Mouse (Mus musculus) brain, embryonic 14.5 days (tissue): ENCODE results near the gene Aff3. TPM values are rescaled to one million over a fixed set of nuclear protein-coding genes. Genes with fewer than 3 reads are reported as not detected.
"Not testable (repeated sequence)": the region's sequence is repeated elsewhere in the genome, so short reads cannot be mapped to it uniquely, and the experiment has no call there.

Experiments
- DNase-seq: peaks from one replicate; pipeline ENCODE4 v3.0.0-alpha.2; 2011; ENCODE audit warnings: low read depth
- CTCF ChIP-seq: fragments of 200-500 bp; IDR thresholded peaks from 2 replicates; pipeline ENCODE4 v1.5.1; 2012; ENCODE audit warnings: inconsistent platforms, mild to moderate bottlenecking, moderate library complexity, borderline replicate concordance; ENCODE audit not compliant: insufficient read depth, insufficient read length; ENCODE audit errors: extremely low read depth
- POLR2A ChIP-seq: fragments of 200-500 bp; IDR thresholded peaks from 2 replicates; pipeline ENCODE4 v1.6.1; 2012; ENCODE audit warnings: mild to moderate bottlenecking, inconsistent platforms, borderline replicate concordance; ENCODE audit not compliant: poor library complexity, insufficient read depth, insufficient read length, severe bottlenecking; ENCODE audit errors: extremely low read depth
- polyA plus RNA-seq: library from polyadenylated mRNA; depleted of rRNA; stranded (reverse); fragments of >200 nt; gene quantifications from 2 replicates; pipeline ENCODE4 v1.2.3, GENCODE M21; 2012

Aff3 gene
- polyA plus RNA-seq, 1 experiment, result 52.5 TPM

DNA sequence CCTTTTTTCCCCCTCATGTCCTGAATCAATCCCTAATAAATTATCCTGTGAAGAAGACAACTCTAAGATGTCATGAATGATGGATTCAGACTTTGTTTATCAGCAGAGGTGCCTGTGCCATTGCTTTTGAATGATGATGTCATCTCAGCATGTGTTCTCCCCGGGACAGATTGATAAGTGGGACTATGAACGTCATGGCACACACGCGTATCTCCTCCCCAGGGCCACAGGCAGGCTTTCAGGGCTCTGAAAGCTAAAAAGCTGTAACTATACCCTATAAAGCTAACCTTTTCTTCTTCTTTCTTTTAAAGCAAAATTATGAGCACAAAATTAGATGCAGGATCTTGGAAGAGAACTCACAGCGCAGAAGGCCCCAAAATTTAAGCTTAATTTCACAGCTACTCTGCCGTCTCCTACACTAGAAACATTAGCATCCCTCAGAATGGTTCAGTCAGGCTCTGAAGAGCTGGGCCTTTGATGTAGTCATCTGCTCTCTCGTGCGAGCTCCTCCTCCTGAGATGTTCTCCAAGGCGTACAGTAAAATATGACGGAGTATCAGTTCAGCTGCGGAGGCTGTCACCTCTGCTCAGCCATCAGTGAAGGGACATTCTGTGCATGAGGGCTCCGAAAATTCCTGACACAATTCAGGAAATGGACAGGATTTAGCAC is 218.5 kb downstream of the Aff3 start:
- no peak for DNase-seq
- TF ChIP-seq POLR2A (no peak), CTCF (no peak)

DNA sequence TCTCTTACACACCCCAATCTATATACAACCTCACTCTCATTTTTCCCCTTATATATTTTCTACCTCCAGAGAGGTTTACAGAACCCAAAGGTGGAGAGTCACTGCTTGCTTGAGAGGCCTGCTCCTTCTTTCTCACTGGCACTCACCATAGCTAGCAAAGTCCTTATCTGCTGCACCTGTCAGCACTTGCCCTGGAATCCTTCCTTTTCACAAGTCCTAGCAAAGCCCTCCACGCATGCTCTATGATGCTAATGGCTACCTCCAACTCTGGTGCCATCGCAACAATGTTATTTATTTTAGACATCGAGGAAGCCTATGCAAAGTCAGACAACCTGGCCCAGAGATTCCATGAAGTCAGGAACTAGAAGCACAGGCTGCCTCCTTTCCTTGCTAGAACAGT is 221.9 kb downstream of the Aff3 start:
- DNase-seq, result no peak
- TF ChIP-seq CTCF (no peak), POLR2A (no peak)

DNA sequence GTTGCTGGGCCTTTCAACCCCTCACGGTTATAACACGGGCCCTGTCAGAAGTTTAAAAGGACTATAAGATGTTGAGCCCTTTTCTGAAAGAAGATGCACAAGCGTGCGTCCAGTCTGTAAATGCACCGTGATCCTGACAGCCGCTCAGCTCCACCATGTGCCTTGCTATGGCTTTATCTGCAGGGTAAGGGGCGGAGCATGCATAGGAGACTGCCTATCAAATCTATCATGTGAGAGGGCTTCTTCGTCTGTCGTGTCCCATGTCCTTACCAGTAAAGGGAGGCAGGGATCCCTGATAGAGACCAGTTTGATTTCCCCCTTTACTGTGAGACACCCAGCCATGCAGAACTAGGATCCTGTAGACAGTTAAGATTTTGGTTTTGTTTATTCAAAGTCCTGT is 222.3 kb downstream of the Aff3 start:
- DNase-seq, result no peak
- TF ChIP-seq POLR2A, result no peak
- TF ChIP-seq CTCF, result no peak

DNA sequence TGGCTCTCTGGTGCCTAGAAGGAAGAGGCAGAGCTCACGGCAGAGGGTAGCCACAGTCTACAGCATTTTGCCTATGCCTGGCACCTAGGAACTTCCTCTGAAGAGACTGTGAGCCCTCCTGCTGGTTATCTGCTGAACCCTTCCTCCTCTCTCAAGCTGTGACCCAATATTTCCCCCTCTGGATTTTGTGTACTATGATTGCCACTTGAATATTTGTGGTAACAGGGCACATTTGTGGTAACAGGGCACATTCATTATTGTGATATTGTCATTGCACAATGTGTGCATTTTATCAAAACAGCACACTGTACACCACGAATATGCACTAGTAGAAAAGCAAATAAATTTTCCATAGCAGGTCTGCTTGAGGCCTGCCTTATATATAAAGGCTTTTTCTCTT is 223.0 kb downstream of the Aff3 start:
- TF ChIP-seq CTCF, result no peak
- TF ChIP-seq POLR2A, result no peak
- DNase-seq, result no peak

DNA sequence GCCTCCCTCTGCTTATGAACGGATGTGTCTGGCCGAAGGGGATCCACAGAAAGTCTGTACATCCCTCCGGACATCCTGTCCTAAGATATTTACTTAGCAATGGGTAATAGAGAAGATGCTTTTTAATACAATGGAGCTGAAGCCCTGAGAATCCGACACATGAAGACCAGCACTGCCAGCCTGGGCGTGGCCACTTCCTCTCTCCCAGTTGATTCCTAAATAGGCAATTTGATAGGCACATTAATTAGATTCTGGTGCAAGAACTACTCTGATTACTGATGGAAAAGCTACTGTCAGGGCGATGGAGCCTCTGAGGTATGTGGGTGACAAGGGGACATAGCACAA is 224.3 kb downstream of the Aff3 start:
- TF ChIP-seq POLR2A (no peak), CTCF (no peak)
- no peak for DNase-seq

DNA sequence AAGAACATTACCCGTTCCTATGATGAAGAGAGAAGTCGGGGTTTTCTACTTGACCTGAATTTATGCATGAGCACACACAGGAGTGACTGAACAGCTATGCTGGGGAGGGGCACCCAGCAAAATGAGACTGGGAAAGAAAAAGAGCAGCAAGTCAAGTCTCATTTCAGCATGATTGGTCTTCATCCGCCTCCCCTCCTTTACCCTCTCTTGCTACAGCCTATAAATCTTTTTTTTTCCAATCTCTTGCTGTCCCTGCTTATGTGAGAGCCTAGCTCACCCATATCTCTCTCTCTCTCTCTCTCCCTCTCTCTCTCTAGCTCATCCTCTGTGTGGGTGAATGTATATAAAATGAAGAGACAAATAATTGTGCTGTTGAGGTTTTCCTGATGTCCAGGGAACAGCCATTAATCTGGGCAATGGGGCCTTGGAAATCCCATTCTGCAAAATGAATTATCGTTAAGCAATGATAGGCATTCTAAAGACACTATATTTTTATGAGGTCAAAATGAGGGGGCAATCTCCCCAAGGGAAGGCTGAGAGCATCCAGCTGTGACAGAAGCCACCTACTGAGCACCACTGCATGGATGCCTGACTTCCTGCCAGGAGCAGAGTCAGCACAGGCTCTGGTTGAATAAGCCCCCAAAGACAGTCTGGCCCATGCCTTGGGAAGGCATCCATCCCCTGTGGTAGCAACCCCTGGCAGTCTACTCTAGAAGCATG is 224.8 kb downstream of the Aff3 start:
- no peak for TF ChIP-seq POLR2A
- no peak for TF ChIP-seq CTCF
- peak; percentile 91 for DNase-seq

DNA sequence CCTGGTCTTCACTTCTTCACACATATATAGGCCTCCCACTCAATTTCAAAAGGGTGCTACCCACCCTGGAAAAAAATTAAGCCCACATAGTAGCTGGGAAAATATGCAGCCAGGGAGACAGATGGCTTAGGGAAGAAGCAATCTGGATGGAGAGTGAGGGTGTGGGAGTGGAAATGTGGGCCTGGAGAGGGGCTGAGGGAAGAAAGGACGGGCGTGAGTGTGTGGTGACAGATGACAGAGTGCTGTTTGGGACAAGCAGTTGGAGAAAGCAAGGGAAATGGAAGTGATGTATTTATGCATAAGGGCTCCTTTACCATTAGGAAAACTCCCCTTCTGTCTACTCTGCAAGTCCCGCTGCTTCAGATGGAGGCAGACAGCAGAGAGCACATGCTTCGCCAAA is 226.3 kb downstream of the Aff3 start:
- TF ChIP-seq POLR2A (no peak), CTCF (no peak)
- peak; percentile 95 for DNase-seq

DNA sequence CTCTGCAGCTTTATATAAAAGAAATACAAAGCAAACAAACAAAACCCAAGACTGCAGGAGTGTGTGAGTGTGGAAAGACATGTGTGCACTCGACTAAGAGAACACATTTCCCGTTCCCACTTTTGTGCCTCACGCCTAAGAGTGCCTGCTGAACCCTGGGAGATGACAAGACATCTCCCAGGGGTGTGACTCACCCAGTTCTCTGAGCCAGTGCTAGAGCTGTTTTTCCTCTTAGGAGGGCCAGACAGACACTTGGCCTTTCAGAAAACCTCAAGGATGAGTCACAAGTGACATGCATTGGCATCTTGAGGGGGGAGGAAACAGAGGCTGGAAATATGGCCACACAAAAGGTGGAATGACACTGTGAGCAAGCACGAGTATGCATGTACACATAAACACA is 227.1 kb downstream of the Aff3 start:
- no peak for TF ChIP-seq CTCF
- no peak for TF ChIP-seq POLR2A
- no peak for DNase-seq

DNA sequence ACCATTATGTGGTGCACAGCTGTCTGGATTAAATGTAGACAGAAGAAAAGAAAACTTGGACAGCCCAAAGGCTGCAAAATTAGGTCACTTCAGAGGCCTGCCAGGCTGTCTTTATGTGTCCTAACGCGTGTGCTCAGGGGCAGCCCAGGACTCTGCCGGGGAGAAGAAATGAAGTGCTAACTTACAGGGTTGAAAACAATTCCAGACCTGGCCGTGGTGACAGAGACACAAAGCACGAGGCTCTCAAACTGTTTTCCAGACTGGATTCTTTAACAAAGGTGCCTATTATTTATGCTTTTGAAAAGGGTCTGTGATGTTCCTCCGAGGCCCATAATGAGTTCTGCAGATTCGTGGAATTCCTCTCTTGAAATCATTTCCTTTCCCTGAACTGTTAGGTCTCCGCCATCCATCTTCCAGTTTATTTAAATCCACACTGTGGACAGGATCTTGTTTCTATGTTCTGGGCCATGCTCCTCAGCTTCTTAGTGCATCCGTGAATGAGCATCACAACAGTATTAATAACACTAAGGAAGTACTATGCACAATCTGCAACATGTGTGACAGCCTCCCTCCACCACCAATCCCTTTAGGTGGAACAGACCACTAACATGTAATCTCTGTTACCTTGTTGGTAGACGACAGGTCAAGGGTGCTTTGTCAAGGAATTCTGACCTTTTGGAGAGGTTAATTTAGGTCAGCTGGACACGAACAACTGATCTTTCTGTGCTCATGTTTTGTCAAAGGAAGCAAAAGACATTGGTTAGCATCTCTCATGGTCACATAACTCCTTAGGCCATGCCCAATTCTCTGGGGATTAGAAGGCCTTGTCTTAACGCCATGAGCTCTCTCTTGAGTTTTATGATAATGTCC is 228.0 kb downstream of the Aff3 start:
- DNase-seq, result peak; percentile 52
- TF ChIP-seq POLR2A (no peak), CTCF (no peak)

DNA sequence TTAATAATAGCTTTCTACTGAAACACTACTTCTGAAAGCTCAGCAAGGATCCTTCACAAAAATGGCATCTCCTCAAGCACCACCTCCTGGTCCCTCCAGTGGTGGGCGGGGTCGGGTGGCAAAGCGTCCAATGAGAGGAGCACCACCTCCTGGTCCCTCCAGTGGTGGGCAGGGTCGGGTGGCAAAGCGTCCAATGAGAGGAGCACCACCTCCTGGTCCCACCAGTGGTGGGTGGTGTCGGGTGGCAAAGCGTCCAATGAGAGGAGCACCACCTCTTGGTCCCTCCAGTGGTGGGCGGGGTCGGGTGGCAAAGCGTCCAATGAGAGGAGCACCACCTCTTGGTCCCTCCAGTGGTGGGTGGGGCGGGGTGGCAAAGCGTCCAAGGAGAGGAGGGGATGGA is 234.4 kb downstream of the Aff3 start:
- DNase-seq, result not testable (repeated sequence)

DNA sequence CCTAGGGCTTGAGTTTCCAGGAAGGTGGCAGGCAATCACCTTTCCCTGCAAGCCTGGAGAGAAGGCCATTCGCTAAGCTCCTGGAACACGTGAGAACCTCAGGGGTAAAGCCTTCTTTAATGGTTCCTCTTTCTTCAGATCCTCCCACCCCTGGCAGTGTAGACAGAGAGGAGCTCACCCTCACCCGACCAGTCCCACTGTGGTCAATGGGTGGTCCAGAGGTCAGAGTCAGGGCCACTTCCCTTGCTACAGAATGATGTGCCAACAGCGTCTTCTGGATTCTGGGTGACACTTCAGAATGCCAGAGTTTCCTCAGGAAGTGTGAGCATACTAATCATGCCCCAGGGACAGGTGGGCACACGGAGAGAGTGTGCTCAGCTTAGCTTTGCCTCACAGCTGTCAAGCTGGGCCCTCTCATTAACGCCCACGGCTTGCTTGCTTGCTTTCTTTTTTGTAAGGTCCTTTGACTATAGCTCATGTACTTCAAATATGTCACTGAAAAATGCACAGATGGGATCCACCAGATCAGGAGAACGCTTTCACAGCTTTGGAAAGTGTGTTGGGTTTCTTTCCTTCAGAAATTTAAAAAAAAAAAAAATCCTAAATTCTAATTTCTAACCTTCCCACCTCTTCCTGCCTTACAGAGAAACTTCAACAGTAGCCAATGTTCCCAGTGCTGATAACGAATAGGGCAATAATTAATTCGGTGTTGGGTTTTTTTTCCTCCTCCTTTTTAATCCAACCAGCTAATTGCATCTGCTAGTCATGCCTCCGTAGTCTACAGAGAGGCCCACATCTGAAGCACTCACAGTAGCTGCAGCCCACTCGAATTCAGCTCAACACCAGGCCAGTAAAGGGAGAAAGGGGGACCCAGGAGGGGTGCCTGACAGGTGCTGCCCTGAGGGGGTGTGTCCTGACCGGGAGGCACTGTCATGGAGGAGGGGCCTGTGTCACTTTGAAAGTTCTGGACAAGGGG is 235.8 kb downstream of the Aff3 start:
- peak; percentile 87 for DNase-seq
- no peak for TF ChIP-seq CTCF
- no peak for TF ChIP-seq POLR2A
